Mouse (Mus musculus) CD8-positive naive resting alpha-beta T cell, adult 57 days (primary cell): Measurements from ENCODE around the gene Dpf3. TPM values are rescaled to one million over a fixed set of nuclear protein-coding genes. Genes with fewer than 3 reads are reported as not detected.

Experiments used
- total RNA-seq: library from RNA; stranded (reverse); gene quantifications from one replicate; pipeline ENCODE4 v1.2.4, GENCODE M21; 2023

Dpf3 gene
- not detected for total RNA-seq

GRCm38 (mm10) chr12:83487476-83487991, at the start of gene Dpf3:
Dpf3 (minus strand) TSS chr12:83487716.

GRCm38 (mm10) chr12:83520311-83520890, 32.9 kb upstream of the Dpf3 start, which contains the start of gene Dcaf4:
Dcaf4 (plus strand) TSS chr12:83520466.

Other genes with a start within 250 kb of the Dpf3 start
- gene Dcaf4, start 32.8 kb upstream of the Dpf3 start, total RNA-seq: 36.9 TPM
- gene Zfyve1, start 109.5 kb upstream of the Dpf3 start, total RNA-seq: 37.6 TPM
- gene Rbm25, start 143.5 kb upstream of the Dpf3 start, total RNA-seq: 316 TPM
- 76.2 TPM for gene Psen1, start 200.4 kb upstream of the Dpf3 start, total RNA-seq